26 mouse cellular contexts compared by ENCODE assay signal in the genomic region with DNA sequence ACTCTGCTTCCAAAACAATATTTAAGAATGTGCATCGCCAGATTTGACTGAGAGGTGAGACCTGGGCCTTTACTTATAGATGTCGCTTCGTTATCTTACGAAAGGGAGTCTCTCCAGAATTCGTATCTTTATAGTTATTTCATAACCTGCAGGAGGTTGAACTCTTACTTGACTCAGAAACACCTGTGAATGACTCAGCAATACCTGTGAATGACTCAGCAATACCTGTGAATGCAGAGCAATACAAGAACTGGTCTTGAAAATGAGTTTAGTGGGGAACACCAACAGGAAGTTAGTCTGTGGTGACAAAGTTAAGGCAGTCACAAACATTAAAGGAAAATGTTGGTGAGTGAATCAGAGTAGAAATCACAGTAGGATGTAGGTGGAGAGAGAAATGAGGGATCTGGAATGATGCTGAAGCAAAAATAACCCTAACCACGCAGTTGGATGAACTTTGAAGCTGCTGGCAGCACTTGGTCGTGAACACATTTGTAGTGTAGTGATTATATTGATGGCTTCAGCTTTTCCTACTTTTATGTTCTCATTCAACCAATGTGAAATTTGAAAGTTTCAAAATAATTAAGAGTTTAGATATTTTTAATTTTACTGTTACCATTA.
A peak's percentile ranks its signal among the peaks of the same experiment; 100 is the strongest.
DNase-seq lines count a peak whose midpoint lies in the region; ATAC-seq and TF ChIP-seq lines count a peak whose summit lies in the region.
"Had no signal": no experiment of that assay in that cellular context is flagged by ENCODE, and none has a peak within 500 bp of the region (broad histone marks: within the 10 kb centered on the region; RNA-seq: fewer than 3 reads in every experiment).

No protein-coding gene starts in this region.

- no peak overlapping the region for H3K27ac ChIP-seq in intestine, postnatal 0 days (ENCODE audit: low read depth, low read length)
- no peak overlapping the region for H3K27ac ChIP-seq in intestine, embryonic 15.5 days
- H3K27ac ChIP-seq: embryonic facial prominence, embryonic 12.5 days; embryonic facial prominence, embryonic 15.5 days; forebrain, embryonic 12.5 days; forebrain, embryonic 15.5 days; heart, adult 2 months; heart, embryonic 10.5 days; heart, embryonic 13.5 days; hindbrain, embryonic 12.5 days; hindbrain, embryonic 15.5 days had no signal

- no peaks in the 10 kb centered on the region for H3K9me3 ChIP-seq in intestine, postnatal 0 days (ENCODE audit: control insufficient read depth)
- H3K9me3 ChIP-seq in intestine, embryonic 15.5 days: no peaks in the 10 kb centered on the region
- H3K9me3 ChIP-seq: embryonic facial prominence, embryonic 12.5 days; embryonic facial prominence, embryonic 15.5 days; forebrain, embryonic 12.5 days; forebrain, embryonic 15.5 days; heart, embryonic 10.5 days; heart, embryonic 13.5 days; hindbrain, embryonic 12.5 days; hindbrain, embryonic 15.5 days had no signal

- no peak for TF ChIP-seq CTCF in intestine, postnatal 0 days (IDR thresholded peaks at IDR 0.05; ENCODE audit: low read depth)

- 67% methylated on average over 7 of the region's 7 CpGs for WGBS in intestine, postnatal 0 days
- 92% methylated on average over 7 of the region's 7 CpGs for WGBS in intestine, embryonic 15.5 days

- no peaks in the 10 kb centered on the region for H3K27me3 ChIP-seq in intestine, postnatal 0 days (replicated peaks; ENCODE audit: control insufficient read depth, insufficient read depth, low read length)
- no peaks in the 10 kb centered on the region for H3K27me3 ChIP-seq in intestine, embryonic 15.5 days (replicated peaks)
- H3K27me3 ChIP-seq: embryonic facial prominence, embryonic 12.5 days; embryonic facial prominence, embryonic 15.5 days; forebrain, embryonic 12.5 days; forebrain, embryonic 15.5 days; heart, embryonic 13.5 days; hindbrain, embryonic 12.5 days; hindbrain, embryonic 15.5 days had no signal

- H3K36me3 ChIP-seq in intestine, postnatal 0 days (ENCODE audit: control insufficient read depth, insufficient read depth): no peaks in the 10 kb centered on the region
- H3K36me3 ChIP-seq in intestine, embryonic 15.5 days: no peaks in the 10 kb centered on the region
- H3K36me3 ChIP-seq: embryonic facial prominence, embryonic 12.5 days; embryonic facial prominence, embryonic 15.5 days; forebrain, embryonic 12.5 days; forebrain, embryonic 15.5 days; heart, embryonic 10.5 days; heart, embryonic 13.5 days; hindbrain, embryonic 12.5 days; hindbrain, embryonic 15.5 days had no signal

- no peak overlapping the region for H3K4me2 ChIP-seq in intestine, postnatal 0 days (replicated peaks; ENCODE audit: low read depth)
- H3K4me2 ChIP-seq in intestine, embryonic 15.5 days (replicated peaks): no peak overlapping the region
- H3K4me2 ChIP-seq: embryonic facial prominence, embryonic 12.5 days; embryonic facial prominence, embryonic 15.5 days; forebrain, embryonic 12.5 days; forebrain, embryonic 15.5 days; heart, embryonic 13.5 days; hindbrain, embryonic 12.5 days; hindbrain, embryonic 15.5 days had no signal

- peak; percentile 60; the same call in 1 of the 2 replicates for ATAC-seq in intestine, postnatal 0 days
- ATAC-seq in intestine, embryonic 15.5 days: no peak
- ATAC-seq: forebrain, embryonic 15.5 days had no signal

- no peaks in the 10 kb centered on the region for H3K4me1 ChIP-seq in intestine, postnatal 0 days (replicated peaks; ENCODE audit: control insufficient read depth, insufficient read depth, low read length)
- H3K4me1 ChIP-seq in intestine, embryonic 15.5 days (replicated peaks): no peaks in the 10 kb centered on the region
- H3K4me1 ChIP-seq: embryonic facial prominence, embryonic 12.5 days; embryonic facial prominence, embryonic 15.5 days; forebrain, embryonic 12.5 days; forebrain, embryonic 15.5 days; heart, embryonic 10.5 days; hindbrain, embryonic 12.5 days; hindbrain, embryonic 15.5 days had no signal

- H3K9ac ChIP-seq in intestine, postnatal 0 days (ENCODE audit: low read depth, low read length): no peak overlapping the region
- no peak overlapping the region for H3K9ac ChIP-seq in intestine, embryonic 15.5 days
- H3K9ac ChIP-seq: embryonic facial prominence, embryonic 12.5 days; embryonic facial prominence, embryonic 15.5 days; forebrain, embryonic 12.5 days; forebrain, embryonic 15.5 days; heart, embryonic 13.5 days; hindbrain, embryonic 12.5 days; hindbrain, embryonic 15.5 days had no signal

- no peak overlapping the region for H3K4me3 ChIP-seq in intestine, postnatal 0 days (ENCODE audit: low read depth, low read length)
- no peak overlapping the region for H3K4me3 ChIP-seq in intestine, embryonic 15.5 days (replicated peaks)
- H3K4me3 ChIP-seq: embryonic facial prominence, embryonic 12.5 days; embryonic facial prominence, embryonic 15.5 days; erythroblast, embryonic 14.5 days; forebrain, embryonic 12.5 days; forebrain, embryonic 15.5 days; heart, adult 2 months; heart, embryonic 10.5 days; heart, embryonic 13.5 days; hindbrain, embryonic 12.5 days; hindbrain, embryonic 15.5 days had no signal

- DNase-seq in right cerebral cortex, adult 2 months (ENCODE audit: low spot score in 2 of 2): peak; percentile 18 to 27
- no peak for DNase-seq in right cerebral cortex, postnatal 36 days (ENCODE audit: low spot score in 2 of 2)
- peak; percentile 78 for DNase-seq in brain, adult 2 months (ENCODE audit: low read depth, low spot score)
- DNase-seq in telencephalon, adult 2 months (ENCODE audit: low read depth, low spot score): peak; percentile 51
- DNase-seq in thymus, postnatal 25 days: no peak
- no peak for DNase-seq in cerebellum, adult 9-11 months
- DNase-seq: adrenal gland, adult 8-10 months; adrenal gland, postnatal 25 days; cerebellum, adult 18-20 months; cerebellum, adult 9-10 months; cerebellum, postnatal 25 days; gastrocnemius, postnatal 10 days; gastrocnemius, postnatal 36 days; heart, adult 2 months; heart, postnatal 14 days had no signal

Comparison
In these comparisons a context has a peak if more than half of its experiments do, and no peak if none do; other contexts are left out.
1. DNase-seq: peak in right cerebral cortex, adult 2 months (2 of 2), brain, adult 2 months (single experiment) and telencephalon, adult 2 months (single experiment); none in right cerebral cortex, postnatal 36 days (0 of 2), thymus, postnatal 25 days (single experiment) and cerebellum, adult 9-11 months (single experiment).